Mouse (Mus musculus) ovary, postnatal 14 days (tissue): ENCODE data around the gene Col4a2.

Experiments
- DNase-seq: peaks from one replicate; pipeline ENCODE4 v3.0.0; 2022; ENCODE audit warnings: low spot score

The Col4a2 gene

DNA sequence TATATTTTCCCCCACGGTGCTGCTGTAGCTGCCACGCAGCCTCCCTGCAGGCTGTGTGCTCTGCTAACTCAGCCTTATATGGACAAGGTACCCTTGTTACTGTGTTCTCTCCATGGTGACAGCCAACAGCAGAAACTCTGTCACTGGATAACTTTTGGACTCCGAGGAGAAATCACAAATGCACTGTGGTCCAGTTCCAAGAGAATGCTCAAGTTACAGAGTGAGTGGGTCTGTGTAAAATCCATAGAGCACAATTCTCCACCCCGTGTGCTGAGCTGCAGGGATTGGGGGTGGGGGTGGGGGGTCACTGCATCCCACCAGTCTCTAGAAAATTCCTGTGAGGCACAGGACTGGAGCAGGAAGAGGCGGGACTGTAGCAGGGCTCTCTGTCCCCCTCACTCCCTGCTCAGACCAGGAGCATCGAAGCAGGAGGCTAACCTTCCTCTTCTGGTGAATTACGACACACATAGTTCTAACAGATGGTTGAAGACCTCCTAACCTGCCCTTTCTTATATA lies 45.4 kb downstream of the Col4a2 start:
- no peak for DNase-seq

DNA sequence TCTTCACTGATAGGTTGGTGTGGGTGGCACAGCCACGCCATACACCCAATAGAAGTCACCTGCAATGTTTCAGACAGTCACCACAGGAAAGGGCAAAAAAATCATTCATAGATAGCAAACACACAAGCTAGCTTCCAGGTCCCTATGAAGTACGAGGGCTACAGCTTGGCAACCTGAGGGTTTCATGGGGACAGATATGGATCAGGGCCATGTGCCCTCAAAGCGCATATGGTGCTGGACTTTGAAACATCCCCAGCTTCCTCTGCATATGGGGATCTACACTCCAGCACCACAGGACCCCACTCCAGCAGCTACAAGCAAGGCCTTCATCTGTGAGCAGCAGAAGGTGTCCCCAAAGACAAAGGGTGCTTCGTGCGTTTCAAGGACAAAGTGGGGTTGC lies 47.2 kb downstream of the Col4a2 start:
- no peak for DNase-seq

DNA sequence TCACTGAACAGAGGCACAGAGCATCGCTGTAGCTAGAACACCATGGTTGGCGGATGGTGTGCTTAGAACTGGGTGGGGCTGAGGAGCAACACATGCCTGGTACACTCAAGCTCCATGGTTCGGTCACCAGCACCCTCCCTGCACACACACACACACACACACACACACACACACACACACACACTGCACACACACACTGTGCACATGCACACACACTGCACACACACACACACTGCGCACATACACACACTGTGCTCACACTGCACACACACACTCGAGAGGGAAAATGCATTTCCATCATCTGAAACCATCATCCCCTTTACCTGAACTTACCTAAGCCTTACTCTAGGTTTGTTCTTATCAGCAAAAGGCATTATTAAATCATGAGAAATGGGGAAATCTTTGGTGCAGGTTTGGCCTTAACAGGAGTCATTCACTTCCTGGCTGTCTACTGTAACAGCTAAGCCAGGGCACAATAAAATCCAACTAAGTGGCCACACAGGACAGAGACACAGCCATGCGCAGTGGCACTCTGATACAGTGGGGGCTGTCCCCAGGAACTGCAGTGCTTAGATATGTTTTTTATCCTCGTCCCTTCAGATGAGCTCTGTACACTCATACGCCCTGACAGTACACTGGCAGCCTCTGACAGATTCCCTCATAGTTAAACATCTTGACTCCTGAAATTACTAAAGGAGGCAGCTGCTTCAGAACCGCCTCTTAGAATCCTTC lies 49.1 kb downstream of the Col4a2 start:
- no peak for DNase-seq

DNA sequence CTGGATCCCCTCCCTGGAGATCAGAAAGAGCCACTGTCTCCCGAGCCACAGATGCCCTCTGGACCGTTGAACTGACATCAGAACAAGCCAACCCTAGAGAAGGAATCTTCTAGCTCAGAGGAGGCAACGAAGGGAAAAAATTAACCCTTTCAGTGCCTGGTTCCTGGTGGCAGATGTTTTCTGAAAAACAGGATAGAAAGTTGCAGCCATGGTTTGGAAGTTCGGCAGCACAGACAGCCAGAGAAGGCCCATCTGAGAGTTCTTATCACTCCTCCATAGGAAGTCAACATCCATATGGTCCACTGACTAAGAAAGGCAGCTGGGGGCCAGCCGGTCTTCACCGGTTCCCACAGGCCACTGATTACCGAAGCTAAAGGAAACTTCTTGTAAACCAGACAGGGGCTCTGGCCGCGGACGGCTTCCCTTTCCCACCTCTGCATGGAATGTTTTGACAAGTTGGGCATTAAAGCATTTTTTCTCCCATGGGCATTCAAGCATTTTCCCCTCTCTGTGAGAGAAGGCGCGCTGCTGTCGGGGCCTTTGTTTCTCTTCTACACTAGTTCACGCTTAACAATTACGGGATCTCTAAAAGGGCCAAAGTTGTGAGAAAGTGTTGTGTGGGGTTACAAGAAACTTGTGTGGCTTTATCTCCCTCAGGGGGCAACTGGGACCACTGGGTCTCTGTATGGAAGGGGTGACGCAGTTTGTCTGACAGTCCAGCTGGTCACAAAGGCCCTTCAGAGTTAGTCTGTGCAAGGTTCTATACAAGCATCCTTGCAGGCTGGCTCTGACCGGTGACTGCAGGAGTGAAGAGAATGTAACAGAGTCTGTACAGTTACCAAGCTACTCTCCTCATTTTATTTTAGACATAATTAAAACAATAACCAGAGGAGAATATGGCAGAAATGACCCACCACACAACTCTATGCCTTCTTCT lies 49.9 kb downstream of the Col4a2 start:
- DNase-seq: no peak

DNA sequence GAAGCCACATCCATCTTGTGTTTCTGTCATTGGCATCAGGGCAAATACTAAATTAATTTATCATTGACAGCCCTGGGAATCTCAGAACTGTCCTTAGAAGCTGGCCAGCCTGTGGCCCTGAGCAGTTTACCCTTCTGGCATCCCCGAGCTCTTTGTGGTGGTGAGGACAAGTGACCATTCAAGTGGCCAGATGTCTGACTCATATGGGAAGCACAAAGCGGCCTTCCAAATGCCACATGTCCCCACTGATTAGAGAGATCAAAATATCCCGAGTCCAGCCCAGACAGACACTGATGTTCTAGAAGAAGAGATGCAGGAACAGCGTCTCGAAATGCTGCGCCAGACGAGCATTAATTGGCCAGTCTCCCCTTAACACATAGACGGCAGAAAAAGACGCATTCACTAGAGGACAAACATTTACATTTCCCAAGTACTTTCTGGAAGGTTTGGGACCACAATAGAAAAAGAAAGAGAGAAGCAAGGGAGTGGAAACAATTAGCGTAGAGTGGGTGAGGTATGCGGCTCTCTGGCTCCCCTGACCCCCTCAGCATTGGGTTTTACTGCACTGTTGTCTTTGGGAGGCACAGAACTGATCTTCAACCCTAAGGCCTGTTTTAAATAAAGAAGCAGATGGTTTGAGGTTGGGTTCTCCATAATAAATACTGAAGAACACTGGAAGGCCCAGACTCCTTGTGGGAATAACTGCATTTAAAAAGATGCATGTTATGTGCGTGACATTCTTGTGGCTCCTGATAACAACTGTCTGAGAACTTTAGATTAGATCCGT lies 50.9 kb downstream of the Col4a2 start:
- DNase-seq: no peak

DNA sequence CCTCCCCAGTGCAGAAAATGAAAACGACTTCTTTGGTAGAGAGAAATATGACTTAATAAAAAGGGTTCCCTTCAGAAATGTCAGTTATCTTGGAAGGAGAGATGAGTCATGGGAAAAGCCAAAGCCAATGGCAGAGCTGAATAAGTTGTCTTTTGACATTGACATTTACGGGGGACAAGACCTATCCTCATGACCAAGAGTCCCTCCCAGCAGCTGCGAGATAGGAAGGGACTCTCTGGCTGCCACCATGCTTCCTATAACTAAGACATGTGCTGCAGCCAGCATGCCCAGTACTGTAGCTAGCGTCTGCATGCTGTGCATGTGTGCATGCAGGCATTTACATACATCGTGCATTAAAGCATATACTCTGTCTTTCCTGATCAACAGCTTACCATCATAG lies 53.6 kb downstream of the Col4a2 start:
- DNase-seq: no peak

DNA sequence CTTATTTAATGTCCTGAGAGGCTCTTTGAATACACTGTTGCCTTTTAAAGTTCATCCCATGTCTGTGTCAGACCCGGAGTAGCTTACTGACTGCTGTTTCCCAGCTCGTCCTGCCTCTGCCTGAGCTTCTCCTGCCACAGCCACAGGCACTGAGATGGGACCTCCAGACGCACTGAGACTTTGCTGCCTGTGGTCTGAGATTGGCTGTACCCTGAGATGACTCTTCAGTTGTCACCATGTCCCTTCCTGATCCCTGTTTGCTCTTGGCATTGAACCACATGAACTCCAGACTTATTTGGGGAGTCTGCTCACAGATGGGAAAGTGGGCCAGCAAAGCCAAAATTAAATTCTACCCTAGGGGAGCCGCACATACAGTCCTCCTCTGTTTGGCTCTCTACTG lies 54.1 kb downstream of the Col4a2 start:
- DNase-seq: no peak

DNA sequence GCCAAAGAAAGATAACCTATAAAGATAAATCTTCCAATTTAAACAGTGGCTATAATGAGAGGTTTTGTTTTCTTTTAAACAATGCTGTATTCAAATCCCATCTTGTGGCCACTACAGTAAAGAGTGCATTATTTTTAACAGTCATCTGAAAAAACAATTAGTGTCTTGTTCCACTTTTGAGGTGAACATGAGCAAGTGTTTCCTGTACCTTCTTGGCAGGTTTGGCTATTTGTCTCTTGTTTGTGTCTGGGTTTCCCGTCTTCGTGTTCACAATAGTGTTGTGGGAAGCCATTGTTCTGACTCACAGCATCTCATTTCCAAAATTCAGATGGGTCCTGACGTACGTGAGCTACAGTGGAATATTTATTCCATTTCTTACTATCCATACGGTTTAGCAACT lies 55.1 kb downstream of the Col4a2 start:
- no peak for DNase-seq

DNA sequence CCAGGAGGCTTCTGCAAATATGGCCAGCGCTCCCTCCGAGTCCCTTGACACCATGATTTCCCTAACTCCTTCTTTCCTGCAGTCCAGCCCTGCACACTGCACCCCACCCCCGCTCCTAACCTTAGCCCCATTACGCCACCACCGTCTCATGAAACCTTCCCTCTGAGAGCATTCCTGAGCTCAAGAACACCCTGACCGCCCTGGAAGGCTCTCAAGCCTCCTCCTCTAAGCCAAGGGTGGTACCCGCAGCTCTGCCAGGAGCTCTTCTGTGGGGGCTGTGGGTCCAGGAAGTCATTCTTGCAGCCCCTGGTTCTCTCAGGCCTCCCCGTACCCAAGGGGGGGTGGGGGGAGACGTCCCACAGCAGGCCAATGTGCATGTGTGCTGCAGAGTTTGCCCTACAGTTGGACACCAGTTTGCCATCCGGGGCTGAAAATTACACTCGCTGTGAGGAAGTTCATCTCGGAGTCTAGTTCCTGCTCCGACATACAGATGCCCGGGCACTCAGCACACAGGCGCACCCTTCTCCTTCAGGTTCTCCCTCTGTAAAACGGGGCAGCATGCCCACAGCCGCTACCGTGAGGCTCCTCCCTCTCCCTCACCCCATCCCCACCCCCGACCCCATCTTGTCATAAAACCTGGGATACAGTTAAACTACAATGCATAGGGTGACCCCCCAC lies 57.1 kb downstream of the Col4a2 start:
- DNase-seq: no peak

DNA sequence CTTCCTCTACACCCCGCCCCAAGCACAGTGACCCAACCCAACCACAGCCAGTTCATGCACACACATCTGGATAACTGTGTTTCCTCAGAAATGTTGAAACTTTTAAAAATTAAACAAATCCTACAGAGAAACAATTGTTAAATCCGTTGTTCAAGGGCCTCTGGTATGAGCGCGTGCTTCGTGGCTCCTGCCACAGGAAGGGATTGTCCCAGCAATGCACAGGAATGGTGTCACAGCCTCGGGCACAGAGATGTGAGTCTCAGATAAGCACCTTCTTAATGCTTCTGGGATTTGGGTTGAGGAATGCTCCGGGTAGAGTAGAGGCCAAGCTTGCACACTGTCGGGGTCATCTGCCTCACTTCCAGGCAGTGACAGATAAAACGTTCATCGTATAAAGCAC lies 58.7 kb downstream of the Col4a2 start:
- no peak for DNase-seq

DNA sequence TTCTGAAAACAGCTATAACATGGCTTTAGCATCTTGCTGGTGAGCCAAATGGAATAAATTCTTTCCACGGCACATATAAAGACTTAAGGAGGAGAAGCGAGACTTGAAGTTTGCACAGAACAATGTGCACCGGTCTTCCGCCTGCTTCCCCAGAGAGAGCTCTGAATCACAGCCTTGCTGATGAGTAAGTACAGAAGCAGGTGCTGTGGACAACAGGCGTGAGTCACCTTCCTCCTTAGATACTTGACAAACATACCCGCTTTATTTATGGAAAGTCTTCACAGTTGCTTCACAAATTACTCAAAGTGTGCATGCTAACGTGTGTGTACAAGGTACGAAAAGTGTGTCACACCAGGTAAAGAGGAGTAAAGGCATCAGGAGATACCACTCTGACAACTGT lies 59.5 kb downstream of the Col4a2 start:
- DNase-seq: no peak

DNA sequence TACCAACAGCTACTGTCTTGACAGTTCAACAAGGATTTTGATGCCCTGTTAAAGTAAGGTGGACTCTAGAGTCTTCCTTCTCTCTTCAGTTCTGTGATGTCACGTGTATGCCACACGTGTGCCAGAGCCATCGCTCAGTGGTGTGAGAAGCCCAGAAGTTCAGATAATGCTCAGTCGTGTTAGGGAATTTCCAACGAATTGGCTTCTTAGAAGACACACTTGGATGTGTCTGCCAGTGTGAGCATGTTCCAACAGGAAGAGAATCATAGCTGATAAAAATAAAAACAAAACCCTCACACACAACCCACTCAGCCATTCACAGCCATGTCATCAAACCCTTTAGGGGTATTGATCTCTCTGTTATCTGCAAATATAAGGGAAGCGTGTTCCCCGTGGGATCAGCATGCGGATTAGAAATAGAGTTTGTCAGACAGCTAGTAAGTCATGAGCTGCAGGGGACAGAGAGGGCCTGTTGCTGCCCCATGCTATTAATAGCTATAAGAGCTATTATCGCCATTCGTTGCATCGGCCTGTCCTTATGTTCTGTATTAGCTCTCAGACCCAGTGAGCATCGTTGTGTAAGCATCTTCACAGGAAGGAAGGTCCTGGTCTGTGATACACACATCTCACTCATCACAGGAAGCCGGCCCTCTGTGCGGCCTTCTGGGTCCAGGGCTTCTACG lies 61.2 kb downstream of the Col4a2 start:
- no peak for DNase-seq

DNA sequence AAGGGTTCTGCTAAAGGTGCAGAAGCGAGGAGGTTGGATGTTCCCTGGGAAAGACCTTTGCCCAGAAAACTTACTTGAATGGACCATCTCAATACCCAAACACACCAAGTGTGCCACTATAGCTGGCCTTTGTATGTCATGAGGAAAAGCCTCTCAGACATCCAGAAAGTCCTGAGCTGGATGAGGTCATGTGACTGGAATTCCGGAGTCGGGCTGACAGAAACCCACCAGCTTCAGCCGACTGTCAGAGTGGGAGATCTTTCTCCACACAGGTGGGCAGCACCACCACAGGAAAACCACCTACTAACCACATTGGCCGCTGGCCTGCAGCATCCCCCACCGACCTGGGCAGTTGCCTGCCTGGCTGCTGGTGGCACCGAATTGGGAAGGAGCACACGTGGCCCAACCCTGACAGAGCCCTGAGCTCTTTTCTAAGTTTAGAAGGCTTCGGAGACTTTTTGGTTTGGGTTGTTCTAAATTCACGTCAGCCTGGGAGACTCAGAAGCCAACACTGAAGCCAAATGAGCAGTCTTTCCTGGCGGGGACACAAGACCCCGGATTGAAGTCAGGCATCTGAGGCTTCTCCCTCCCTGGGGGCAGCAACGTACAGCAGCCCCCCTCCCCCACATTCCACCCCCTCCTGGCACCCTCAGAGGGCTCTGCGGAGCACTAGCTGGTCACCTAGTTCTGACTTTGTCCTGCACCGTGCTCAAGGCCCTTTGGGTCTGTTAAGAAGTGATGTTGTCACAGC lies 61.9 kb downstream of the Col4a2 start:
- DNase-seq: no peak

DNA sequence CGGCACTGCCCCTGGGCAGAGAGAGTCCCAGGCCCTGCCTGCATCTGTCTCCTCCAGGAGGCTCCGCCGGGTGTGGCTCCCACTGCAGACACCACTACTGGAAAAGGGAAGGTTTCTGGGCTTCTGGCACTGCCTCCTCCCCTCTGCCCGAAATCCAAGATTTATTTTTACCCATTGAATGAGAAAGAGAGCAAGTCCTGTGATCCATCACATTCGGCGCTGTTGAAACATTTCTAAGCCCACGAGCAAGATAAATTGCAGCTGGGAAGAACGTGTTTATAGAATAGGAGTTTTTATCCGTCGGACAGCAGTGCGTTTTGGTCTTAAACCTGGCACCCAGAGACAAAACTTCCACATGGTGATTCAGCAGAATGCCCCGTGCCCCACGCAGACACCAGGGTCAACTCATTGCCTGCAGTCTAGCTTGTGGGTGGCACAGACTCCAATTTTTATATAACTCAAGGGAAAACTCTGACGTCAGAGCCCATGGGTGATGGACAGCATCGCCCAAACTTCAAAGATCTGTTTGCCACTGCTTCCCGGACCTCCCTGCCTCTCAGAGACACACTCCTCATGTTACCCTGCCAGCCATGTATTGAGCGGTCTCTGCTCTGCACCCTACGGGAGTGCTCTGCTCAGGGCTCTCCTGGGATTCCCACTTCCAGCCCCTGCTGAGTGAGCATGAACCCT lies 63.3 kb downstream of the Col4a2 start:
- no peak for DNase-seq

DNA sequence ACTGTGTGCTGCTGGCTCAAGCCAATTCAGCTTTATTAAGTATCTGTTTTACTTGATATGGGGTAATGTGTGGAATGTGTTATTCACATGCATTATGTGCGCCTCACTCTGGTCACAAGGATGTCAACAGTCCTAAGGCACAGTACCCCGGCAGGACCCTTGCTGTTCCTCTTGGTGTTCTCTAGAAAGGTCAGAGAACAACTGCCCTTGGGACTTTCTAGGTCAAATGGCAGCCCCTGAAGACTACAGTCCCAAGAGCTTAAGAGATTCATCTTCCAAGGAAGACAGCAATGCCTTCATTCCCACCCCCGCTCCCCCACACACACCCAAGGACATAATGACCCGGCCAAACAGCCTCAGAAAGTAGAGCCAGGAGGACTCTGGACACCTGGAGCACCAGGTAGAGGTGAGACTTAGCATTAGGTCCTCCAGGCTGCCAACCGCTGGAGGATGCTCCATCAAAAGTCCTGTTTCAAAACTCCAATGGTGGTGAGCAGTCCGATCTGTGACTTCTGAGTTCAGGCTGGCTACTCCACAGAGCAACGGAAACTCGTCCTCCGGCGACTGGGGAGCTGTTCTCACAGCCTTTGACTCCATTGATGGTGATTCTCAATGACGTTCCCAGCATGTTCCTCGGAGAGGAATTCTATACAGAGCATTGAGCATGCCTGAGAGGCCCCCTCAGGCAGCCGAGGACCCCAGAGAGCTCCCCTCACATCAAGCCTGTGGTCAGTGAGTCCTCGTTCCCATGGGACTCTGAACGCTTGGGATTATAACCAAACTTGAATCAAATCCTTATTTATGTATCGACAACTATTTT lies 65.0 kb downstream of the Col4a2 start:
- DNase-seq: no peak

DNA sequence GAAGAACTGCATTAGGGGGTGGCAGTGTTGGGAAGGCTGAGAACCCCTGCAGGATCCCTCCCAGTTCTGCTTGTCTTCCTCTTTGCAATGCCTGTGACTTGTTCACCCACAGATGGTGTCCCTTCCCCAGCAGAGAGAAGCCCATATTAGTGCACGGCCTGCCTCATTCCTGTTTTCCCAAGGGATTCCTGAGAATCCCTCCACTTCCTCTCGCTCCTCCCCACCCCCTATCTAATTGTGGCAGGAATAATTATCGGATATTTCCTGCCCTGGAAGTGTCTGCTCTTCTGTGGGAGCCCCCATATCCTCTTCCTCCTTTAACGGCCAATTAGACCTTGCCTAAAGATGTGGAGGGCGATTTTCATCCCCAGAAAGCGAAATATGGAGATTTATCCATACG lies 67.0 kb downstream of the Col4a2 start:
- no peak for DNase-seq

DNA sequence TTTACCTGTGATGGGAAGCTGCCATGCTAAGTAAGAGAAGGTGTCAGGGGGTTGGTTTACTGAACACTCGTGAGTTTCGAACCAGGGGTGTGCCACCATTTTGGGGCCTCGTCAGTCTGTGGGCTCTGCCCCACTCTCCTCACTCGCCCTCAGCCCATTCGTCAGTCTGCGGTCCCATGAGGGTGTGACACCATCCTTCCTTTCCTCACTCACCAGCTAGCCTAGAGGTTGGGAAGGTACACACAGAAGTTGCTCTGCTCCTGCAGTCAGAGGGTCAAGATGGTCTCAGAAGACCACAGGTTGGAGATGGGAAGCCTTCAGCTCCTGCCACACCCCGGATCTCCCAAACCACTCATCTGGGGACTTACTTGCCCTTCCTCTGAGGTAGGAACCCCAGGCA lies 68.9 kb downstream of the Col4a2 start:
- DNase-seq: no peak

DNA sequence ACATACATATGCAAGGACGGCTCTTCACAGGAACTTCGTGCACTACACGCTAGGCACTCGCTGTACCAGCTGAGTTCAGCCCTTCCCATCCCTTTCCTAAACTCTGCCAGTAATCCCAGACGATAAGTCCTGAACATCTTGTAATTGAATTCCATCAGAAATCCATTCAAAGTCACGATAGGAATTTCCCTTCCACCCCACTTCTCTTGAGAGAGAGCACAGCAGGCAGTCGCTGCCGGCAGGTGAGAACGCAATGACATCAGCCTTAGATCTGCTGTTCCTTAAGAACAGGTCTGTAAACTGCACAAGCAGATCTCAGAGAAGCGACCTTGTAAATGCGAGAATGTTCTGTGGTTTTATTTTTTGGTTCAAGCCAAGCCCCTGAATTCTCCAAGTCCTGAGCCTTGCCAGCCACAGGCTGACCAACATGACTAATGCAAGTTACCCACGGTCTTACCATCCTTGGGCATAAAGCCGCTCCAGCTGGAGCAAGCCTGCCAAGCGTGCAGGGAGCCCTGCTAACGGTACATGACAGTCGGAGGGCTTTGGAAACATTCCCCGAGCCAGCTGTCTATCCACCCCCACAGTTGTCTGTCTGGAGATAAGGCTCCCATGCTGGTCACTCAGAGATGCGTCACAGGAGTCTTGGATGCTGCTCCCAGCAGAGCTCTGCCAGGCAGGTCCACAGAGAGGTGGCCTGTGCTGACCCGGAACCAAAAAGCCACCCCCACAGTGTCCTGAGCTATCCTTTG lies 69.6 kb downstream of the Col4a2 start:
- peak; percentile 32 for DNase-seq
